Mouse (Mus musculus) limb, embryonic 12.5 days (tissue): ENCODE results near the gene Sema3c. TPM values are rescaled to one million over a fixed set of nuclear protein-coding genes. Genes with fewer than 3 reads are reported as not detected.
A peak's percentile ranks its signal among the peaks of the same experiment; 100 is the strongest.

Experiments used
- ATAC-seq: fragments of 200-750 bp; cut with Nextera tagmentation; 2 replicates; pipeline ENCODE4 v1.8.0; 2017; ENCODE audit warnings: low read depth, moderate TSS enrichment; ENCODE audit not compliant: insufficient number of reproducible peaks, insufficient read depth, low FRiP score, low TSS enrichment
- H3K27ac ChIP-seq: fragments of 300-500 bp; sonication (generic); 2 replicates; pipeline ENCODE4 v1.5.1; 2016; ENCODE audit warnings: mild to moderate bottlenecking, moderate library complexity
- H3K27me3 ChIP-seq: fragments of 300-500 bp; sonication (generic); 2 replicates; pipeline ENCODE4 v1.6.1; 2016; ENCODE audit warnings: mild to moderate bottlenecking, moderate library complexity
- H3K36me3 ChIP-seq: fragments of 300-500 bp; sonication (generic); 2 replicates; pipeline ENCODE4 v1.6.1; 2016; ENCODE audit warnings: mild to moderate bottlenecking, moderate library complexity
- H3K4me1 ChIP-seq: fragments of 300-500 bp; sonication (generic); replicated peaks from 2 replicates; pipeline ENCODE4 v1.6.1; 2016
- H3K4me2 ChIP-seq: fragments of 300-500 bp; sonication (generic); 2 replicates; pipeline ENCODE4 v1.6.1; 2016; ENCODE audit warnings: mild to moderate bottlenecking, moderate library complexity
- H3K4me3 ChIP-seq: fragments of 300-500 bp; sonication (generic); replicated peaks from 2 replicates; pipeline ENCODE4 v1.5.1; 2016; ENCODE audit warnings: mild to moderate bottlenecking
- H3K9ac ChIP-seq: fragments of 300-500 bp; sonication (generic); replicated peaks from 2 replicates; pipeline ENCODE4 v1.6.1; 2016; ENCODE audit warnings: mild to moderate bottlenecking, moderate library complexity
- H3K9me3 ChIP-seq: fragments of 300-500 bp; sonication (generic); 2 replicates; pipeline ENCODE4 v1.6.1; 2016; ENCODE audit warnings: mild to moderate bottlenecking, moderate library complexity
- WGBS: fragments of 180-500 bp; shearing (Covaris S2); methylation state at CpG from one replicate; pipeline ENCODE4 v1.1.7; 2016; 5-methylcytosine and 5-hydroxymethylcytosine counted together
- polyA plus RNA-seq: library from polyadenylated mRNA; unstranded; fragments of >200 nt; fragmentation: Nextera tagmentation; extraction: Ambion mirVana; gene quantifications from 2 replicates; pipeline ENCODE4 v1.2.1, GENCODE M21; 2016

Gene Sema3c
- polyA plus RNA-seq, 1 experiment from 2014 or later: 38.5 TPM

DNA sequence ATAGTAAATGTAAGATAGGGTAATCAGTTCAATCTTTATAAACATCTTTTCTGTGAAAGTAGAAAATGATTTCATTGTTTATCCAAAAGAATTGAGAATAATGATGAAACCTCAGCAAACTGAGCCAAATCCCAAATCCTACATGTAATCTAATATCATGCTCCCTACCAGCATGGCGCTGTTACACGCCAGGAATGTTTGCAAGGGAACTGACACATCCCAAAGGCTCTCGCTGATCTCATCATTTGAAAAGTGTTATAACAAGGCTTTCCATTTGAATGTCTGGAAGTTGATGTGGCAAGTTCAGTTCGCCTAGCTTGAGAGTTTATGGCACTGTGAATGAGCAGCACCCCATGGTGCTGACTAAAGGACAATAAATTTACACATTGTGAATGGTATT, 145.9 kb downstream of the Sema3c start:
- no peaks in the 10 kb centered on the region for H3K9me3 ChIP-seq
- H3K27ac ChIP-seq: no peak overlapping the region
- no peak overlapping the region for H3K4me3 ChIP-seq
- 65% methylated on average over 4 of the region's 4 CpGs for WGBS
- H3K9ac ChIP-seq: no peak overlapping the region
- H3K4me1 ChIP-seq: no peaks in the 10 kb centered on the region; the same call in 1 of the 2 replicates
- no peaks in the 10 kb centered on the region for H3K36me3 ChIP-seq
- no peak overlapping the region for H3K4me2 ChIP-seq
- H3K27me3 ChIP-seq: no peaks in the 10 kb centered on the region
- ATAC-seq: no peak

DNA sequence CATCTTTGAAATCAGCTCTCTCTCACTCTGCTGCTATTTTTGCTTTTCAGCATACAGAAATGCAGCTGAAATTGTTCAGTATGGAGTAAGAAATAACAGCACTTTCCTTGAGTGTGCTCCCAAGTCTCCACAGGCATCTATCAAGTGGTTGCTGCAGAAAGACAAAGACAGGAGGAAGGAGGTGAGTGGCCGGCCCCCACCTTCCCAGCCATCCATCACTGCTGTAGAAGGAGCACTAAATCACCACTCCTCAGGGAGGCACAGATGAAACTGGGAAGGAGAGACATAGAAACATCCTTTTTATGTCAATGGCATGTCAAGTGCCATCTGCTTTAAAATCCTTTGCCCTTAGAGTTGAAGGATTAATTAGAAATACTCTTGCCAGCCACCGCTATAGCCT, 149.9 kb downstream of the Sema3c start:
- 15% methylated on average over 2 of the region's 2 CpGs for WGBS
- ATAC-seq: no peak
- 0 out of 2 replicates have a peak, but pooled peaks cover 5% of the 10 kb centered on the region for H3K9me3 ChIP-seq
- no peak overlapping the region for H3K27ac ChIP-seq
- H3K36me3 ChIP-seq: peaks cover 13% of the 10 kb centered on the region
- no peak overlapping the region for H3K4me3 ChIP-seq
- H3K4me1 ChIP-seq: no peaks in the 10 kb centered on the region; the same call in 1 of the 2 replicates
- H3K4me2 ChIP-seq: no peak overlapping the region
- H3K27me3 ChIP-seq: no peaks in the 10 kb centered on the region
- no peak overlapping the region for H3K9ac ChIP-seq

DNA sequence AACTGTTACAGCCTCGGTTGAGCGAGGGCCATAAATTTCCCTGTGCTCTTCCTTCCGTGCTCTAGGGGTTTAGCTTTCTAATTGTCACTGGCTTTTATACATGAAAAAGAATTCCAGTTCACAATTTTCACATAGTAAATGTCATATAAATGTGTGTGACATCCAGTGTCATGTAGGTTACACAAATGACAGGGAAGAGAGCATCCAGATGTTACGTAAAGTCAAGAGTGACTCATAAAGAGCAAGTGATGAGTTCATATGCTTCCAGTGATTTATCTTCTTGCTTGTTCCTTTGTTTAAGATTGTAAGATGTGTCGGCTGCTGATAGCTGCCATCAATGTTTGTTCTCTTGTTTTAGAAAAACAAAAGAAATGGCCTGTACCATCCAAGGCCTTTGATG, 154.0 kb downstream of the Sema3c start:
- H3K4me1 ChIP-seq: no peaks in the 10 kb centered on the region; the same call in 1 of the 2 replicates
- H3K27me3 ChIP-seq: no peaks in the 10 kb centered on the region
- 50% methylated on average over 5 of the region's 5 CpGs for WGBS
- peaks cover 13% of the 10 kb centered on the region for H3K36me3 ChIP-seq
- no peak overlapping the region for H3K9ac ChIP-seq
- ATAC-seq: no peak
- 0 out of 2 replicates have a peak, but pooled peaks cover 5% of the 10 kb centered on the region for H3K9me3 ChIP-seq
- H3K27ac ChIP-seq: no peak overlapping the region
- H3K4me3 ChIP-seq: no peak overlapping the region
- H3K4me2 ChIP-seq: no peak overlapping the region

DNA sequence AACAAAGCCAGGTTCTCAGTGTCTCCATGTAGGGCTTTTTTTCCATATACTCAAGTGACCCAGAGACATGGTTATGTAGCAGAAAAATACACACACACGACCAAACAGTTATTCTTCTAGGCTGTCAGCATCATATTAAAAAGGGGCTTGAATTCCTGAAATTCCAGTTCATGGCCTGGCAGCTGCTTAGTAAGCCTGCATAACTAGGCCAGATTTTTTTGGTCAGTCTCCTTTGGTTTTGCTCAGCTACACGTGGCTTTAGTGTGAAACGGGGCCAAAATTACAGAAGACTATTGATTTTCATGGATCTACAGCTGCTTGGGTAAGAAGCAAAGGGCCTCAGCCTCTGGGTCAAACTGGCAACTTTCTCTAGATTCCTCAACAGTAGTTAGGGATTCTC, 165.7 kb downstream of the Sema3c start:
- Histone ChIP-seq H3K27ac (no peak overlapping the region), H3K9ac (no peak overlapping the region), H3K4me3 (no peak overlapping the region), H3K27me3 (no peaks in the 10 kb centered on the region), H3K4me2 (no peak overlapping the region), H3K4me1 (no peaks in the 10 kb centered on the region), H3K36me3 (no peaks in the 10 kb centered on the region), H3K9me3 (no peaks in the 10 kb centered on the region)
- 42% methylated on average over 3 of the region's 3 CpGs for WGBS
- peak; percentile 66; the same call in 1 of the 2 replicates for ATAC-seq

DNA sequence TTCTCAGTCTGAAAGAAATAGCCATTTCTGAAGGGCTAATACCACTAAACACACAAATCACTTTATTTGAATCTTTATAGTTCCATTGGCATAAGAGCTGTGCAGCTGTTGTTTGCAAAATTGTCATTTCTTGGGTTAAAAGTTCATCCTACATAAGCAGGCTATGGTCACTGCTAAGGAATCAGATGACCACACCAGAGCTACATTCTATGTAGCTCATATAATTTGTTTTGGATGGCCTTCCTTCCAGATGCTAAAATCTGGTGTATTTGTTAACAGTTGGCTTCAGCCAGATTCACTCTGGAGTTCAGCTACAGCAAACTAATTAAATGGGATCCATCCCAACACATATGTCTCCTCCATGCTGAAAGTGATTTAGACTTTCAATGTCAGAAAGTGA, 172.4 kb downstream of the Sema3c start:
- no peak overlapping the region for H3K27ac ChIP-seq
- H3K9ac ChIP-seq: no peak overlapping the region
- H3K9me3 ChIP-seq: no peaks in the 10 kb centered on the region
- H3K36me3 ChIP-seq: no peaks in the 10 kb centered on the region
- H3K27me3 ChIP-seq: no peaks in the 10 kb centered on the region
- no peak overlapping the region for H3K4me3 ChIP-seq
- no peak overlapping the region for H3K4me2 ChIP-seq
- H3K4me1 ChIP-seq: no peaks in the 10 kb centered on the region
- no peak for ATAC-seq

DNA sequence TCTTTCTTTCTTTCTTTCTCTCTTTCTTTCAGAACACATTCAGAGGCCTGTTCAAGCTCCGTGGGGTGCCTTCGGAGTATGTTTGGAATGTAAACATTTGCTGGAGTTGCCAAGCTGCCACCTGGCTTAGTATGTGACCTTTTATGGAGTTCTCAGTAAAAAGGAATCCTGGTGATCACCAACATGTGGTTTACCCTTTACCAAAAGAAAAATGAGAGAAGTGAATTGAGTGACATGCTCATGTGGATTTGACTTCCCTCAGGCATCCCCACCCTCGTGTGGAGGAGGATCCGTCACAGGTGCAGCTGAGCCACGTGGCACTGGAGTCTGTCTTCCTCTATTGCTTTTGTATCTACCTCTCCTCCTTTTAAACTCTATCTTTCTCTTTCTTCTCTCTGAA, 173.1 kb downstream of the Sema3c start:
- Histone ChIP-seq H3K27ac (no peak overlapping the region), H3K27me3 (no peaks in the 10 kb centered on the region), H3K4me3 (no peak overlapping the region), H3K4me1 (no peaks in the 10 kb centered on the region), H3K4me2 (no peak overlapping the region), H3K36me3 (no peaks in the 10 kb centered on the region), H3K9ac (no peak overlapping the region), H3K9me3 (no peaks in the 10 kb centered on the region)
- 34% methylated on average over 5 of the region's 5 CpGs for WGBS
- no peak for ATAC-seq

DNA sequence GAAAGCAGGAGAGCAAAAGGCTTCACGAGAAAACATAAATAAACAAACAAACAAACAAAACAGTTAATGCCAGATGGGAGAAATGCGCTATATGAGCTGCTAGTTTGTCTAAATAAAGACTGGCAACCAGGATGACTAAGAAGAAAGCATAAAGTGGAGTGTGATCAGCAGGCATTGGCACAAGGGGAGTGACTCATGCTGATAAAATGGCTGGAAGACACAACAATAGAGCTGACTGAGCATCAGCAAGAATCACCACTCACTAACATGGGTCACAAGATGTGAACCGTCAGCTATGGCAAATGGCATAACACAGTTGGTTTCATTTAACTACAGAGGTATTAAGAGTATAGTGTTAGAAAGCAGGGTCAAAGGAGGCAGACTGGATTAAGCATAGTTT, 174.2 kb downstream of the Sema3c start:
- Histone ChIP-seq H3K27ac (no peak overlapping the region), H3K27me3 (no peaks in the 10 kb centered on the region), H3K4me2 (no peak overlapping the region), H3K36me3 (no peaks in the 10 kb centered on the region), H3K4me3 (no peak overlapping the region), H3K4me1 (no peaks in the 10 kb centered on the region), H3K9ac (no peak overlapping the region), H3K9me3 (no peaks in the 10 kb centered on the region)
- 73% methylated on average over 3 of the region's 3 CpGs for WGBS
- no peak for ATAC-seq

DNA sequence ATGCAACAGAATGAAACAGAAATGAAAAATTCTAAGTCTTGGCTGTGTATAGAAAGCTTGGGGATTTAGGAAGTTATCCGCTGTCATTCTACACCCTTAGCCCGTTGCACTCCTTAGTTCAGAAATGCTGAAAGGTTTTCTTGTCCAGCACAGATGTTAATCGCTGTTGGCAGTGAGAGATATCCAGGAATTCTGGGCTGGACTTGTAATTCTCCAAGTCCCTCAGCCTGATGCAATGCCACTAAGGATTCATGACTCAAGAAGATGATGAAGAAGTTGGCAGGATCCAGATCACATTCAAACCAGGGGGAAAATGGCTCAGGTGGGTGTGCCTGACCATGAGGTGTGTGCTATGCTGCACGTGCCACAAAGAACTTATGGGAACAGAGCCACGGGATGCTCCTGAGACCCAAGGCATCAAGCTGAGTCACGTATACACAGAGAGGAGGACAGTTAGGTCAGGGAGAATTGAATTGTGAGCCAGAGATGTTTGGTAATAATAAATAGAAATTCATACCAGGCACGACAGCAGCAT, 179.5 kb downstream of the Sema3c start:
- H3K27me3 ChIP-seq: no peaks in the 10 kb centered on the region
- 84% methylated on average over 7 of the region's 7 CpGs for WGBS
- H3K4me3 ChIP-seq: no peak overlapping the region
- no peaks in the 10 kb centered on the region for H3K9me3 ChIP-seq
- H3K4me1 ChIP-seq: no peaks in the 10 kb centered on the region
- no peak overlapping the region for H3K27ac ChIP-seq
- ATAC-seq: no peak
- no peak overlapping the region for H3K4me2 ChIP-seq
- H3K36me3 ChIP-seq: no peaks in the 10 kb centered on the region
- H3K9ac ChIP-seq: no peak overlapping the region

DNA sequence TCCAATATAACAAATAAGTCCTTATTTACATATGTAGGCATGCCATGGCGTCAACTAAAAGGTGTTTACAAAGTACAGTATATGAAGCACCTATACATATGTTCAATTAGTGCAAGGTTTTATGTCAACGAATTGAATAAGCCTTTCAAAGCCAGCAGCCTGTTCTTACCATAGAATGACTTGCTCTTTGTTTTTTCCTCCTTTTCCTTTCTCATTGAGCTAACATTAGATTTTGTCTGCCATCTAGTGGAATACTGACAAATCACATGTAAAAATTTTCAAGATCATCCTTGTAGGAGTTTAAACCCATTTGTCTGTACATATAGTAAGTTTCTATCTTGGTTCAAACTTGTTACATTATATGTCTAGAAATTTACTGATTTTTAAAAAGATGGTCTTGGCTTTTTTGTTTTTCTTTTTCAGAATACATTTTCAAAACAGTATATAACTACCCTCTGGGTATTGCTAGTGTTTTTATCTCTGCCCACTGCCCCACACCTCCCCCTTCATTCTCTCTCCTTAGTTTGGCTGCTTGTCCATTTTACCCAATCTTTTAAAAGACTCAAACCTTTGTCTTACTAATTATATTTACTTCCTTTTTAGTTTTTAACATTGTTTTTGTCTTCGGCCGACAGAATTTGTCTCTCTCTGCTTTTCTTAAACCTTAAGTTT, 192.1 kb downstream of the Sema3c start:
- no peak overlapping the region for H3K9ac ChIP-seq
- 61% methylated on average over 4 of the region's 4 CpGs for WGBS
- H3K9me3 ChIP-seq: no peaks in the 10 kb centered on the region
- no peaks in the 10 kb centered on the region for H3K36me3 ChIP-seq
- H3K4me2 ChIP-seq: no peak overlapping the region
- H3K4me3 ChIP-seq: no peak overlapping the region
- H3K27me3 ChIP-seq: no peaks in the 10 kb centered on the region
- no peak for ATAC-seq
- no peak overlapping the region for H3K27ac ChIP-seq
- no peaks in the 10 kb centered on the region for H3K4me1 ChIP-seq

DNA sequence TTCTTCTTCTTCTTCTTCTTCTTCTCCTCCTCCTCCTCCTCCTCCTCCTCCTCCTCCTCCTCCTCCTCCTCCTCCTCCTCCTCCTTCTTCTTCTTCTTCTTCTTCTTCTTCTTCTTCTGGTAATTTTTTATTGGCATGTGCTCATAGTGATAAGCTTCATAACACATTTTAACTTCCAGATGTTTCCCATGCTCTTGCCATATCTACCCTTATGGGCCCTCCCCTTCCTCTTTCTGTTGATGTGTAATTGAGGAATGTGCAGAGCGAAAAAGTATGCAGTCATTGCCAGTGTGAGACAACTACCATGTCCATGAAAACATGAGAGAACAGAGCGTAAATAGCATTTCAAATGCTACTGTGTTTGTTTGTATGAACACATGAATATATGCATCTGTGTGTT, 196.2 kb downstream of the Sema3c start:
- H3K9ac ChIP-seq: no peak overlapping the region
- H3K36me3 ChIP-seq: no peaks in the 10 kb centered on the region
- ATAC-seq: no peak
- no peak overlapping the region for H3K27ac ChIP-seq
- no peaks in the 10 kb centered on the region for H3K9me3 ChIP-seq
- no peak overlapping the region for H3K4me2 ChIP-seq
- H3K4me1 ChIP-seq: no peaks in the 10 kb centered on the region
- 80% methylated on average over 2 of the region's 2 CpGs for WGBS
- no peak overlapping the region for H3K4me3 ChIP-seq
- H3K27me3 ChIP-seq: no peaks in the 10 kb centered on the region

DNA sequence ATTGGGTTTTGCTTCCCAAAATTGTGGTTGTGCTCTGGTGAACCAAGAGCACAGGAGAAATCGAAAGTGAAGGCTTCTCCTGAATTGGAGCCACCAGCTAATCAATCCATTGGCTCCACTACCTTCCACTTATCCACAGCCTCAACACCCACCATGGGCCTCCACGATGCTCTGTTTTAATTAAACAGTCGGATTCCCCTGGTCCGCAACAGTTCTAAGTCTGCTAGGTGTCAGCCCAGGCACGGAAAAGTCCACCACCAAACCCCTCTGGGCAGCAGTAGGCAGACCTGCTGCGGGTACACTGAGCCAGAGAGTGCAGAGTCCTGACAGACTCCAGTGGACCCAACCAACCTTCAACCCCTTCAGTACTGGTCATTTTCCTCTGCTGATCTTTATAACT, 202.5 kb downstream of the Sema3c start:
- Histone ChIP-seq H3K4me1 (no peaks in the 10 kb centered on the region), H3K9me3 (no peaks in the 10 kb centered on the region), H3K27me3 (no peaks in the 10 kb centered on the region), H3K27ac (no peak overlapping the region), H3K9ac (no peak overlapping the region), H3K4me2 (no peak overlapping the region), H3K4me3 (no peak overlapping the region), H3K36me3 (no peaks in the 10 kb centered on the region)
- ATAC-seq: no peak
- WGBS: 92% methylated on average over 6 of the region's 6 CpGs
